Mouse (Mus musculus) kidney, adult 11 months (tissue): Measurements from ENCODE around the gene Gzmc.
"Not testable (repeated sequence)": the region's sequence is repeated elsewhere in the genome, so short reads cannot be mapped to it uniquely, and the experiment has no call there.

ENCODE experiments used
- DNase-seq: peaks from one replicate; pipeline ENCODE4 v3.0.0; 2022

Gene Gzmc

GRCm38 (mm10) chr14:56234556-56234955, at the start of gene Gzmc:
Gene Gzmc (minus strand): TSS chr14:56234656.
- DNase-seq = no peak

- no peak for DNase-seq
Measured at GRCm38 (mm10) chr14:56283816-56284215, 49.4 kb upstream of the Gzmc start.

- no peak for DNase-seq
Measured at GRCm38 (mm10) chr14:56281090-56281489, 46.6 kb upstream of the Gzmc start.

GRCm38 (mm10) chr14:56278691-56279090, 44.2 kb upstream of the Gzmc start:
- DNase-seq = not testable (repeated sequence)

GRCm38 (mm10) chr14:56276096-56276495, 41.6 kb upstream of the Gzmc start:
- DNase-seq = not testable (repeated sequence)

- no peak for DNase-seq
Measured at GRCm38 (mm10) chr14:56266109-56266508, 31.7 kb upstream of the Gzmc start.

- no peak for DNase-seq
Measured at GRCm38 (mm10) chr14:56262153-56262552, 27.7 kb upstream of the Gzmc start, which contains the start of gene Gzmb. Gene Gzmb (minus strand): TSS chr14:56262260.

GRCm38 (mm10) chr14:56240409-56240808, 6.0 kb upstream of the Gzmc start:
- DNase-seq = no peak

- no peak for DNase-seq
Measured at GRCm38 (mm10) chr14:56211317-56211716, 23.1 kb downstream of the Gzmc start, which contains the start of gene Gzmf. Gene Gzmf (minus strand): TSS chr14:56211417.

- DNase-seq = no peak
Measured at GRCm38 (mm10) chr14:56205613-56206012, 28.8 kb downstream of the Gzmc start.

GRCm38 (mm10) chr14:56205021-56205420, 29.4 kb downstream of the Gzmc start:
- not testable (repeated sequence) for DNase-seq

GRCm38 (mm10) chr14:56203975-56204374, 30.5 kb downstream of the Gzmc start:
- peak; percentile 15 for DNase-seq

GRCm38 (mm10) chr14:56186946-56187345, 47.5 kb downstream of the Gzmc start:
- no peak for DNase-seq

GRCm38 (mm10) chr14:56186521-56186920, 47.9 kb downstream of the Gzmc start:
- no peak for DNase-seq
